Mouse (Mus musculus): ENCODE results near the gene Slc24a2.

Gene Slc24a2

GRCm38 (mm10) chr4:87119758-87120157 is 110.5 kb downstream of the Slc24a2 start:
- no peak for DNase-seq (ENCODE audit: low read depth, low spot score)

GRCm38 (mm10) chr4:87115726-87116125 is 114.6 kb downstream of the Slc24a2 start:
- DNase-seq (ENCODE audit: low read depth, low spot score): peak; percentile 5

- DNase-seq (ENCODE audit: low read depth, low spot score): no peak
Measured at GRCm38 (mm10) chr4:87109331-87110059, 120.8 kb downstream of the Slc24a2 start.

- no peak for DNase-seq (ENCODE audit: low read depth, low spot score)
Measured at GRCm38 (mm10) chr4:87100936-87101335, 129.3 kb downstream of the Slc24a2 start.

- no peak for DNase-seq (ENCODE audit: low read depth, low spot score)
Measured at GRCm38 (mm10) chr4:87096186-87096585, 134.1 kb downstream of the Slc24a2 start.

- DNase-seq (ENCODE audit: low read depth, low spot score): no peak
Measured at GRCm38 (mm10) chr4:87093612-87094011, 136.7 kb downstream of the Slc24a2 start.

GRCm38 (mm10) chr4:87090841-87091240 is 139.4 kb downstream of the Slc24a2 start:
- DNase-seq (ENCODE audit: low read depth, low spot score): no peak

GRCm38 (mm10) chr4:87088713-87089112 is 141.6 kb downstream of the Slc24a2 start:
- no peak for DNase-seq (ENCODE audit: low read depth, low spot score)

GRCm38 (mm10) chr4:87087597-87087996 is 142.7 kb downstream of the Slc24a2 start:
- DNase-seq (ENCODE audit: low read depth, low spot score): no peak

GRCm38 (mm10) chr4:87086933-87087577 is 143.2 kb downstream of the Slc24a2 start:
- DNase-seq (ENCODE audit: low read depth, low spot score): peak; percentile 37

- no peak for DNase-seq (ENCODE audit: low read depth, low spot score)
Measured at GRCm38 (mm10) chr4:87081321-87081720, 149.0 kb downstream of the Slc24a2 start.

- DNase-seq (ENCODE audit: low read depth, low spot score): no peak
Measured at GRCm38 (mm10) chr4:87079305-87079704, 151.0 kb downstream of the Slc24a2 start.

- no peak for DNase-seq (ENCODE audit: low read depth, low spot score)
Measured at GRCm38 (mm10) chr4:87078726-87079125, 151.6 kb downstream of the Slc24a2 start.

GRCm38 (mm10) chr4:87075761-87076160 is 154.5 kb downstream of the Slc24a2 start:
- DNase-seq (ENCODE audit: low read depth, low spot score): no peak

- no peak for DNase-seq (ENCODE audit: low read depth, low spot score)
Measured at GRCm38 (mm10) chr4:87068121-87068520, 162.2 kb downstream of the Slc24a2 start.

GRCm38 (mm10) chr4:87065227-87065626 is 165.1 kb downstream of the Slc24a2 start:
- DNase-seq (ENCODE audit: low read depth, low spot score): no peak

GRCm38 (mm10) chr4:87064561-87064960 is 165.7 kb downstream of the Slc24a2 start:
- DNase-seq (ENCODE audit: low read depth, low spot score): no peak

- no peak for DNase-seq (ENCODE audit: low read depth, low spot score)
Measured at GRCm38 (mm10) chr4:87062771-87063253, 167.5 kb downstream of the Slc24a2 start.

- DNase-seq (ENCODE audit: low read depth, low spot score): no peak
Measured at GRCm38 (mm10) chr4:87061696-87062095, 168.6 kb downstream of the Slc24a2 start.

- no peak for DNase-seq (ENCODE audit: low read depth, low spot score)
Measured at GRCm38 (mm10) chr4:87057572-87057971, 172.7 kb downstream of the Slc24a2 start.

GRCm38 (mm10) chr4:87055768-87056167 is 174.5 kb downstream of the Slc24a2 start:
- DNase-seq (ENCODE audit: low read depth, low spot score): no peak

GRCm38 (mm10) chr4:87052881-87053280 is 177.4 kb downstream of the Slc24a2 start:
- DNase-seq (ENCODE audit: low read depth, low spot score): no peak

- DNase-seq (ENCODE audit: low read depth, low spot score): no peak
Measured at GRCm38 (mm10) chr4:87049061-87049460, 181.2 kb downstream of the Slc24a2 start.

All from forelimb bud, embryonic 11.5 days (tissue).